Mouse (Mus musculus): ENCODE measurements around the gene Selp. TPM values are rescaled to one million over a fixed set of nuclear protein-coding genes. Genes with fewer than 3 reads are reported as not detected.

Selp gene
- polyA plus RNA-seq, 1 experiment from 2014 or later: 0.53 TPM

Other genes starting within 250 kb of the Selp start
- 10.9 and 13.2 TPM in 2 replicates for gene Scyl3, start 186.2 kb upstream of the Selp start, polyA plus RNA-seq (2014; fragmentation: Nextera tagmentation; extraction: Ambion mirVana)
- 13.6 and 14.3 TPM in 2 replicates for gene BC055324, start 120.5 kb upstream of the Selp start, polyA plus RNA-seq (2014; fragmentation: Nextera tagmentation; extraction: Ambion mirVana)
- 6.0 and 6.3 TPM in 2 replicates for gene Mettl18, start 120.4 kb upstream of the Selp start, polyA plus RNA-seq (2014; fragmentation: Nextera tagmentation; extraction: Ambion mirVana)
- 1.9 and 2.2 TPM in 2 replicates for gene Sele, start 67.0 kb upstream of the Selp start, polyA plus RNA-seq (2014; fragmentation: Nextera tagmentation; extraction: Ambion mirVana)
- 0.34 TPM in 1 of 2 replicates, not detected in the other for gene Sell, start 53.3 kb upstream of the Selp start, polyA plus RNA-seq (2014; fragmentation: Nextera tagmentation; extraction: Ambion mirVana)
- gene F5, start 36.6 kb downstream of the Selp start, polyA plus RNA-seq (2014; fragmentation: Nextera tagmentation; extraction: Ambion mirVana): 0.26 and 0.38 TPM in 2 replicates
- 7.6 and 8.3 TPM in 2 replicates for gene Slc19a2, start 133.8 kb downstream of the Selp start, polyA plus RNA-seq (2014; fragmentation: Nextera tagmentation; extraction: Ambion mirVana)
- 10.2 and 10.8 TPM in 2 replicates for gene Ccdc181, start 160.3 kb downstream of the Selp start, polyA plus RNA-seq (2014; fragmentation: Nextera tagmentation; extraction: Ambion mirVana)
- gene Nme7, start 188.9 kb downstream of the Selp start, polyA plus RNA-seq (2014; fragmentation: Nextera tagmentation; extraction: Ambion mirVana): 16.7 and 19.4 TPM in 2 replicates
- 27.2 and 28.5 TPM in 2 replicates for gene Blzf1, start 192.2 kb downstream of the Selp start, polyA plus RNA-seq (2014; fragmentation: Nextera tagmentation; extraction: Ambion mirVana)